Mouse (Mus musculus) layer of hippocampus, postnatal 36 days (tissue): Measurements from ENCODE around the gene Cacna2d4. TPM values are rescaled to one million over a fixed set of nuclear protein-coding genes. Genes with fewer than 3 reads are reported as not detected.
"Not testable (repeated sequence)": the region's sequence is repeated elsewhere in the genome, so short reads cannot be mapped to it uniquely, and the experiment has no call there.

Source experiments
- DNase-seq, 2 experiments: peaks; one replicate each; pipeline ENCODE4 v3.0.0; 2022
- total RNA-seq, 2 experiments: library from RNA; stranded (reverse); gene quantifications; 2 replicates each; pipeline ENCODE4 v1.2.3; 2021

Gene Cacna2d4
- 1 to 10 TPM in 1 of 2 experiments, under 1 TPM in 1; 0.78 to 1.4 TPM for total RNA-seq

DNA sequence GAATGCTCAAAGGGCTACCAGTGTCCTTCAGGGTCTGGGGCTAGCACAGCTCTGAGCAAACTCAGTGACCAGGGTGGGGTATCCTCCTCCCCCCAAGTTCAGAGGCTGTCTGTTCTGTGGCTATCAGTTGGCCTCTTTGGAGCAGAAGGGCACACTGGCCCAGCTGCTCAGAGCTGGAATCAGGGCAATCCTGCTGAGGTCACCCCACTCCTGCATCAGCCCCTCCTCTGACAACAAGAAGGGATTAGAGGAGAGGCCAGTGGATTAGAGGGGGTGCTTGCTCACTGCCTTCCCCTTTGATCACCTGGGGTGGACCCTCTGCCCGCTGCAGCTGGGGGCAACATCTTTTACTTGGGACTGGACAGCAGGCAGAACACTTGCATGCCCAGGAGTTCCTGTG, at the start of gene Cacna2d4:
Gene Cacna2d4, plus strand, starts transcription at position 286 of the 400 bp plus-strand sequence.
- DNase-seq, result no peak

DNA sequence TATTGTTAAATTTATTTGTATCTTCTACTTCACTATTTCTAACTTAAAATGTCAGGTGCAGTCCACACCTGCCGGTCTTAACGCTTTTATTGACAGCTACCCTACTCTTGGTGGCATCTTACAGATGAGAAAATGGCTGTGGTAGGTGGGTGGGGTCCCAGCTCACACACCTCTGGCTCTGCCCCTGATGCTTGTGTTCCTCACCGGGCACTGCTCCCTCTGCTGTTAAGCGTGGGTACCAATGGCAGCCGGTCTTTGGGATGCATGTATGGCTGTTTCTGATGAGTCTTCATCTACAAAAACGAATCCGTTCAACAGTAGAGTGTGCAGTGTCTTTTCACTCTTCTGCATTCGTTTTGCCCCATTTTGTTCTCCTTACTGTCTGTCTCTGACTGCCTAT, 49.7 kb upstream of the Cacna2d4 start:
- no peak for DNase-seq

DNA sequence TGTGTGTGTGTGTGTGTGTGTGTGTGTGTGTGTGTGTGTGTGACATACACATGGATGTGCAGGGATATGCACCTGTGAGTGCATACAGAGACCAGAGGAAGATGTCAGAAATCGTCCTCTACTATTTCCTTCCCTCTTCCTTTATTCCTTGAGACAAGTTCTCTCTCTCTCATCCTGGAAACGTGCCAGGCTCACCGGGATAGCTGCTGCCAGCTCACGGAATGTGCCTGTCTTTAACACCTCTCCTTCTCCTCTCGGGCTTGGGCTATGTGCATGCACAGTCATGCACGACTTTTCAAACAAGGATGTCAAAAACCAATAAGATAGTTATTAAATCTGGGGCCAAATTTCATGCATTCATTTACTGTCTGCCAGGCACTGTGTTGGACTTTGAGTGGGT, 48.7 kb upstream of the Cacna2d4 start:
- no peak for DNase-seq

DNA sequence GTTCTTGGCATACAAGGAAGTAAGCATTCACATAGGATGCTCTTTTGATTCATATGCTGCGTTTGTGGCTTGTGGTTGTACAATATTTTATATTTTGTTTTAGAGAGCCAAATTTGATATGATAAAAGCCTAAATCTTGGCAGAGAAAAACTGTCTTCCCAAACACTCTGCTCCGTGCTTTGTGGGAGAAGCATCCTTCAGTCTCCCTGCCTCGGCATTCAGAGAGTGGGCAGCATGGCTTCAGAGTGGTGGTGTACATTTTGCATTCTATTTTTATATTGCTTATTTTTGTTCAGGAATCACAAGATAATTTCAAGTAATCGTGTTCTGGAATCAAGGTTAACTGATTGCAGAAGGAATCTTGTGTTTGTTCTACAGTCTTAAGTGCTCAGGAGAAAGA, 44.8 kb upstream of the Cacna2d4 start:
- no peak for DNase-seq

DNA sequence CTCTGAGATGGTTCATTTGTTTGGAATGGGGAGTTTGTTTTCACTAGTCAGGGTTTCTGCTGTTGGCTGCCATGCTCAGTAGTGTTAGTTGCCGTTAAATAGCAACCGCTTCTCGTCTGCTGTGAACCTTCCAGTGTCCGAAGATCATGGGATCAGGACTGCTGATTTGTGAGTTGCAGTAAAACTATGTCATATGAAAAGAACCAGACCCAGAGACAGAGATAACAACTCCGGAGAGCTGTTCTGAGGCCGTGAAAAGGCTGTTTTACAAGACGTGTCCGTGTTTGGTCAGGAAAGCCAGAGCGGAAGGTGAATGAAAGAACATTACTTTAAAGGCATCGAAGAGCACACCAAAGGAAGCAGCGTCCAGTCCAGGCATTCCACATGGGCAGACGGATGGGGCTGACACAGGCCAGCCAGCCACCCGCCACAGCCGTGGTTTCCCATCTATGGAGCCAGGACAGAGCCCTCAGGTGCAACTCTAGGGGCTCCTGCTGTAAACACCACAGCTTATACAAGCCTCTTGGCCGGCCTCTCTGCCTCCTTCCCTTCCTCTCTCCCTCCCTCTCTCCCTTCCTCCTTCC, 42.7 kb upstream of the Cacna2d4 start:
- DNase-seq, result no peak

DNA sequence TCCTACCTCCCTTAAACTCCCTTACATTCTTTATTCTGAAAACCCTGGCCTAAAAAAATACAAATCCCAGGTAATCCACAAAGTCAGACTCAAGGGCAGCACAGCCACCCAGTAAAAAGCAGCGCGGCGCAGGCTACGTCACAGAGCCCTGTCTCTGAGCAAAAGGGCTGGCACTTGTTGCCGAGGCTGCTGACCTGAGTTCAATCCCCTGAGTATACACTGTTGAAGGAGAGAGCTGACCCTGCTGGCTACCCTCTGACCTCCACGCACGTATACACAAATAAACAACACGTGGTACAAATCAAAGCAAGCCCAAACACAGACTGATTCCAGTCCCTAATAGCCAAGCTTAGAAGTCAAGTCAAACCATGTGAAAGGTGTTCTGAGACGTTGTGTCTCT, 42.2 kb upstream of the Cacna2d4 start:
- no peak for DNase-seq

DNA sequence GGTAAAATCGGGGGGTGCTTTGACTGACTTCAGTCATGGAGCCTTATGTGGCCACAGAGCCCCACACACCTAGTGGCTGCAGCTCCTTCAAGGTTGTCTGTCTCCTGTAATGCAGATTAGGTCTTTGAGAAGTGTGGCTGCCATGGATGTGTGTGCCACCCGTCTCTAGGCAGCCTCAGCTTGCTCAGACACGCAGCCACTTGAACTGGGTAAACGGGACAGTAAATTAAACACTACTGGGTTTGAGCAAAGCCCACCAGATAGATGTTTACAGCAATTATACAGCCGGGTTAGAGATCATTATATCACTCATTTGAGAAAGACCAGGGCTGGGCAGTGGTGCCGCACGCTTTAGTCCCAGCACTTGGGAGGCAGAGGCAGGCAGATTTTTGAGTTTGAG, 41.7 kb upstream of the Cacna2d4 start:
- no peak for DNase-seq

DNA sequence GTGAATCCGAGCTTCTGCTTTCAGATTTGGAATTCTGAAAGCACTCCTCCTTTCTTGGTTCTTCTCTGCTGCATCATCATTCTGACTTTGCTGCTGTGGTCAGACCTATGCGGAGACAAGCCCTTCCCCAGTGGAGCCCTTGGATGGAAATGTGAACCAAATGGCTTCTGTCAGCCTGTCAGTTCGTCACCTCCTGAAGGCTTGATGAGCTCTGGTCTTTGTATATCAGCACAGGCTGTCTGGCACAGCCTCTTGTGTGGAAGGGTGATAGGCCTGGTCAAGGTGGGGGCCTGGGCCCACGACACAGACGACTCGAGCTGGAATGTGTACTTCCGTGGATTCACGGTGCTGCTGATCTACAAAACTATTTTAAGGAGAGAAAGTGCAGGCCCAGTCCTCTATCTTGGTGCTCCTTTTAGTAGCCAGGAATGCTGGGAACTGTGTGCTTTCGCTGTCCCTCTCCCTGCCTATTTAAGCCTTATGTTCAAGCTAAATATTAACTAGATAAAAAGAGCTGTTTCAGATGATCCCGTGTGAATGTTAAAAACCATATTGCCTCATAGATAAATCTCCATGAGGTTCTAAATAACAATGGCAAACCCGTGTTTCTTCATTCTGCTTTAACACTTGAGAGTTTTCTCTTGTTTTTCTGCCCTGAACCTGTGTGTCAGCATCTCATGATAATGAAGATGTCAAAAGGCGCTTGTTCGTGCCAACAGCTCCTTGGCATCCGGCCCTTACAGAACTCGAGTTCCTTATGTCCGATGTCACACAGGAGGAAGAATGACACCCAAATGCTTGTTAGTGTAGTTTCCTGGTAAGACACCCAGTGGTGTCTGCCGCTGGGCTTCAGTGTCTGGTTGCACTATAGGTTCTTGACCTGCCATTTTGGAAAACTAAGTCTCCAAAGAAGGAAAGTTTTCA, 39.7 kb upstream of the Cacna2d4 start, which contains the start of gene Cacna1c:
Gene Cacna1c, minus strand, starts transcription at position 37 of the 924 bp plus-strand sequence.
- no peak for DNase-seq

DNA sequence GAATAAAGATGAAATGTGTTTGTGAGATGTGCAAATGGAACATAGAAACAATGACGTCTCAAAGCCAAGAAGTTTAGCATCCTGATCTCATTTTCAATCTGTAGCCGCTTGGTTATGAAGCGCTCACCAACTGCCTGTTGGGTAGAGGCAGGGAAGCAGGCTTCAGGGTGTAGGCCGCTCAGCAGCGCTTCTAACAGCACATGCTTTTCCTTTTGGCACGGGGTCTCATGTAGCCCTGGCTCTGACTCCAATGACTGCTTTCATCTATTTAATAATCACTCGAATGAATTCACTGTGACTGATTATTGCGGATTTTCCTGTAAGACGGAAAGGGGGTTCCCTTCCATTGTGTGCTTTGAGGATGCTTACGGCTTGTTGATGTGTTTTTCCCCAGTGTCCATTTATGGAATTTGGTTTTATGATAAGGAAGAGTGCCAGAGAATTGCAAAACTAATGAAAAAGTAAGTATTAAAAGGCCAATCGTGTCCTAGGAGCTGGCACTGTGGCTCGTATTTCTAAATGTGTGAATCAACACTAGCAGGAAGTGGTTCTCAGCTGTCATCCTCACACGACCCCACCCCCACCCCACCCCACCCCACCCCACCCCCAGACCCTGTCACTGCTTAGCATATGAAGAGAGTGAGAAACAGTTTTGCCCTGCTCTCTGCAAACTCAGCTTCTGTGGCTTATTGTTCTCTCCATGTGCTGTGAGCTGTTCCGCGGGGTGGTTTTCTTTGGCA, 37.6 kb upstream of the Cacna2d4 start:
- DNase-seq, result peak; percentile 34 to 40

DNA sequence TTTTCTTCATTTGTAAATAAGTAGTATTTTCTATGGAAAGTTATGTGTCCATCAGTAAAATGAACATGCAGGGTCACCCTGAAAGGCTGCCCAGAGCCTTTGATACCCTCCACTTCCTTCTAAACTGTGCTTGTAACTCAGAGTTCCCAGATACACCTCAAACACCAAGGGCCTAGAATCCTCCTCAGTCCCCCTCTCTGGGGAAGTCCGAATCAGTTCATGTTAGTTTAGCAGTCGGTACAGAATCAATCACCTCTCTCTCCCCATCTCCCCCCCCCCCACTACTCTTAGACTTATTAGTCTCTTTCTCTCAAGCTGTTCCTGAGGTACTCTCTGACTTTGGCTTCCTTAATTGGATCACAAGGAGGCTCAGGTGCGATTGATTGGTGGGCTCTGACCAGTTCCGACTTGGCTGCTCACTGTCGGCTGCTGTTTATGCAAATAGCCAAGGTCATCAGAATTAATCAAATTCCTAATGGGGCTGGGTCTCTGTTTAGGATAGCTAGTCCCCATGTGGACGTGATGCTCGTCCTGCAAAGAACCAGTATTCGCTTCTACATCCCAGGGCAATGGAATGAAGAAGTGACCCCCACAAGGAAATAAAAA, 36.9 kb upstream of the Cacna2d4 start:
- DNase-seq, result no peak

DNA sequence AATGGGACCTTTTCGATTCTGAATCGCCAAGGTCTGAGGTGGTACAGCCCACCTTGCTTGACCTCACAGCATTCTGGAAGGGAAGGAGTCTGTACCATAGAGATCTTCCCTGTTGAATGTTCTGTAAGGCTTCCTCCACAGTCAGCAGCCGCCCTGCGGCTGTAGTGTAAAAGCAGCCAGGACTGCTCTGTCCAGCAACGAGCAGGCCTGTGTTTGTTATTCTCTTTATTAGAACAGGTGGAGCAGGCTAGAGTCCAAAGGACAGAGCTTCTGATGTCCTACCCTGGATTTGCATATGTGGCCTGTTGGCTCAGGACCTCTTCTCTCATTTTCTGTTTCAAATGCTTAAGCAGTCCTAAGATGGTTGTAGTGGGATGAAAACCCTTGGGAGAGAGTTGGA, 36.0 kb upstream of the Cacna2d4 start:
- DNase-seq, result no peak

DNA sequence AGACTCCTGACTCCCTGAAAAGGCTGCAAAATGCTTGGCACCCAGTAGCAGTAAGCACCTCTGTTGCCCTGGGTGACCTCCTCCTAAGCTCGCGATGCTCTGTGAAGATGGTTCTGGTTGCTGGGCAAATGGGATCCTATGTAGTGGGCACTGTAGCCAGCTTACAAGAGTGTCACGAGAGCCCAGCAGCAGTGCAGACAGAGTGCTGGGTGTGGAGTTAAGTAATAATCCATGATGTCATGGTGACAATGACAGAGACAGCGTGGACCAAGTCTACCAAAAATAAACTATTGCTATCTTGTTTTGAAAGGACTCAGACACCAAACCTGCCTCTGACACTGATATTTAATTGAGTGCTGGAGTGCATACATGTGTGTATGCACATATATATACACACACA, 34.8 kb upstream of the Cacna2d4 start:
- no peak for DNase-seq

DNA sequence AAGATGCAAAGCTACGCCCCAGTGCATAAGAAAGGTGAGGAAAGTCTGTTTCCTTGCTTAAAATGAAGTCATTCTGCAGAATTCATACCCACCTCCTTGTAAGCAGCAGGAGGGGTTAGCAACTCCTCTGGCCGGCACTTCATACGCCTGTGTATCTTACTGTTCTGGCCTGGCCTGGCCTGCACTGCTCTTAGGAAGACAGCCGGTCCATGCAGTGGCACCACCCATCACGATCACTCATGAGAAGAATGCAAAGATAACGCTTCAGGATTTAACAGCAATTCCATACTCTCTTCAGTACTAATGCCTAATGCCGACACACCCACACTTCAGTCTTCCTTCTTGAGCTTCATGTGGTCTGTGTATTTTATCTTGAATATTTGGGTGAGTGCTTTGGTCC, 32.0 kb upstream of the Cacna2d4 start:
- no peak for DNase-seq

DNA sequence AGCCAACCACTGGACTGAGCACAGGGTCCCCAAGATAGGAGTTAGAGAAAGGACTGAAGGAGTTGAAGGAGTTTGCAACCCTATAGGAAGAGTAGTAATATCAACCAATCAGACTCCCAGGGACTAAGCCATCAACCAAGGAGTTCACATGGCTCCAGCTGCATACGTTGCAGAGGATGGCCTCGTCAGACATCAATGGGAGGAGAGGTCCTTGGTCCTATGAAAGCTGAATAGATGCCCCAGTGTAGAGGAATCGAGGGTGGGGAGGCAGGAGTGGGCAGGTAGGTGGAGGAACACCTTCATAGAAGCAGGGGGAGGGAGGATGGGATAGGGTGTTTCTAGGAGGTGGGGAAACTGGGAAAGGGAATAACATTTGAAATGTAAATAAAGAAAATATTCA, 31.4 kb upstream of the Cacna2d4 start:
- no peak for DNase-seq

DNA sequence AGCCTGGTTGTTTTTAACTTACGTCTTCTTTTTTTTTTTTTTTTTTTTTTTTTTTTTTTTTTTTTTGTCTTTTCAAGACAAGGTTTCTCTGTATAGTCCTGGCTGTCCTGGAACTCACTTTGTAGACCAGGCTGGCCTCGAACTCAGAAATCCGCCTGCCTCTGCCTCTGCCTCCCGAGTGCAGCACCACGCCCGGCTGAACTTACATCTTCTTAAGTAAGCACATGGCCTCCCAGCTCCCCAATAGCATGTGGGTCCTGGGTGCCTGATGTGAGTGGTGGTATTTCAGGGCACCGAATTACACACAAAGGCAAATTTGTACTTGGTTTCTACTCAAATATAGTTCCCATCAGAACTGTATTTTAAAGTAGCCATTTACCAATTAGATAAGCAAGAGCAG, 30.3 kb upstream of the Cacna2d4 start:
- DNase-seq, result not testable (repeated sequence)

DNA sequence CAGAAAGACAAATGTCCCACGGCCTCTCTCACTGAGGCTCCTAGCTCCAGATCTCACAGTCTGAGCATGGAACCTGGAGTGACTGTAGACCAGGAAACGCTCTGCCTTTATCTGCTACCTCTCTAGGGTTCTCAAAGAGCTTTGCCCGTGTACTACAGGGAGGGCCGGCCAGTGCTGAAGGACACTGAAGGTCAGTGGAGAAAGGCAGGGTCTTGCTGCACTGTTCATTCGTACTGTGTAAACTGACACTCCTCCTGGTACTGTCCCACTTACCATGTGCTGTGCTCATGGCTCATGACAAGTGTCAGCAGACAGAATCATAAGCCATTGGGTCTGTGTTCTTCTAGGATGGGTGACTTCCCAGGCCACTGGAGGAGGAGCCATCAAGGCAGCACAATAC, 23.0 kb upstream of the Cacna2d4 start:
- DNase-seq, result no peak

DNA sequence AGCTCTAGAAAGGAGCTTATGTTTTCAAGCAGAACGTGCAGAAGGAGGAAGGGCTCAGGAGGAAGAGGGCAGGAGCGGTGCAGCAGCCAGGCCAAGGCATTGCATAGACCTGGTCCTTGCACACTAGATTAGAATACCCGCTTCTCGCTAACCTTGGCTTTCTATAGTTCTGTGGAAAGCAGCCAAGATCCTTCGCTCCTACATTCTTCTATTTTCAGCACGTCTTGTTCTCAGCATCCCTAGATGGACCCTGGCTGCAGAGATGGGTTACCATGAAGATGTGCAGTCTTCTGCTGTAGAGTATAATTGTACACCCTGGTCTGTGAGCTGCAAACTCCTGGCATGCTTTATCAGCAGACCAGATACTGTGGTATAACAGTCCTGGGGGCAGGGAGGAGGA, 22.1 kb upstream of the Cacna2d4 start:
- DNase-seq, result no peak

DNA sequence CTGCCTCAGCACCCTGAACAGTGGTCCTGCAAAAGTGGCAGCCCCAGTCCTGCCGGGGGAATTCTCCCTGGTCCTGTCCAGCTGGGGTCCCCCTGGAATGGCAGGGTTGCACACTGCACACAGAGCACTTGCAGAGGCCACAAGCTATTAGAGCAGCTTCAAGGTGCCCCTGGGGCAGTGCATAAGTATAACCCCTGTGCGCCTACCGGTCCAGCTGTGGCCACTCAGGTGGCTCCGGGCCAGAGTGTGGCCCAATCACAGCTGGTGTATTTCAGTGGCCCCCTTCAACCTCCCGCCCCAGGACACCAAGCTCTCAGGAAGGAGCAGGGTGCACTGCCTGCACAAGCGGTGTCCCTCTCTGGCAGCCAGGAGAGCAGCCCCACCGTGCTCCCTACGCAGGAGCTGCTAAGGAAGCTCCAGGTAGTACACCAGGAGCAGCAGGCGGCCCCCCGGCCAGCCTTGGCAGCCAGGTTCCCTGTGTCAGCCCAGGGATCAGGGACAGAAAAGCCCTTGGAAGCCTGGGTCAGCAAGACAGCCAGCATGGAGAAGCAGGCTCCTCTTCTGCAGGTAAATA, 21.2 kb upstream of the Cacna2d4 start:
- DNase-seq, result no peak

DNA sequence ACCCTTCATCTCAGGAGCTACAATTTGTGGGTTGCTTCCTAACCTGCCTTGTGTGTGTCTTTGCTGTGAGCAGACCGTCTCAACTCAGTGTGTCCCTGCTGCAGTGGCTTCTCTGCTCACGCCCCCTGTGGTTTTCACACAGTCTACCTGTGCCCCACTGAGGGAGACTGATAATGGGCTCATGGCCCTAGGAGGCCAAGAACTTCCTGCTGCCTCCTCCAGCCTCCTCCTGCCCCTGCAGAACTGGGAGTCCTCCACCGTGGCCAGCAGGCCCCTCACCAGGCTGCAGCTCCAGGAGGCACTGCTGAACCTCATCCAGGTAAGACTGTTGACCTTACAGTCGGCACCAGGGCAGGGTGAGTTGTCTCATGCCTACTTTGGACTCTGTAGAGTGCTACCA, 18.7 kb upstream of the Cacna2d4 start:
- DNase-seq, result peak in 1 of 2 experiments; percentile 1

DNA sequence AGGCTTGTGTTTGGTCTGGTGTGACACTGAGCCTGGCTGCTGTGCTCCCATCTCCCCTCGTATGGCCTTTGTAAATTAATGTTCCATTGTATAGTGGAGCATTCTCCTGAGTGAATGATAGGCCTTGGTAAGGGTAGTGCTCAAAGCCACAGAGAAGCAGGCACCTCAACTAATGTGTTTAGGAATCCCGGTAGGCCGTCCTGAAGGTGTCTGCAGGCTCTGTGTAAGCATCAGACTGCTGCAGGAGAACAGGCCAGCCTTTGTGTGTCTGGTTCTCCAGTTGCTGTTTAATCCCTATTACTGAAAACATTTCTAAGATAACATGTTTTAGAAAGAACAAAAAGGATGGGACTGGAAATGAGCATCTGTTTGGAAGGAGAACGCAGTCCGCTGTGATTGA, 17.7 kb upstream of the Cacna2d4 start:
- peak in 1 of 2 experiments; percentile 1 for DNase-seq

DNA sequence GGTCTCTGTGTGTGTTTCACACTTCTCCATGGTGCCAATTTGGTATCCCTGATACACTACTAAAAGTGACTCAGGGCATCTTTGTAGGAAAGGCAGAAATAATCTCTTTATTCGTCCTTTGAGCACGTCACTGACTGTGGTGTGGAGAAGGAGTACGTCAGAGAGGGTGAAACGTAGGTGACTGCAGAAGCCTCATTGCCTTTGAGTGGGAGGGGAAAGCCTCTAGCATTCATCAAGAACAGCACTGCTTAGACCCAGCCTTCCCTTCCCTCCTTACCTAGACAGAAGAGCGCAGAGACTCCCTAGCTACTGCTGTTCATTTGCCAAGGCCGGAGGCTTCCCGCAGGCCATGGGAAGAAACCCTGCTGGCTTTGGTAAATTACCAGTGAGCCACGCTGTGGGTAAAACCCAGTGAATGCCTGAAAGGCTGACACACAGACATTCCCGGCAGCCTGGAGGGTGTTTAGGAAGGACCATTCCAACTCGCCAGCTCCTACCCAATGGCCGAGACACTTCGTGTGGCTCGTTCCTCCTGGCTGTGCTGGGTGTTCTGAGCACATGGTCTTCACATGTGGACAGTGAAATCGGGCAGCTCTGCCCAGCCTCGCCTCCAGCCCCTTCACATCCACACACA, 17.0 kb upstream of the Cacna2d4 start:
- DNase-seq, result no peak

DNA sequence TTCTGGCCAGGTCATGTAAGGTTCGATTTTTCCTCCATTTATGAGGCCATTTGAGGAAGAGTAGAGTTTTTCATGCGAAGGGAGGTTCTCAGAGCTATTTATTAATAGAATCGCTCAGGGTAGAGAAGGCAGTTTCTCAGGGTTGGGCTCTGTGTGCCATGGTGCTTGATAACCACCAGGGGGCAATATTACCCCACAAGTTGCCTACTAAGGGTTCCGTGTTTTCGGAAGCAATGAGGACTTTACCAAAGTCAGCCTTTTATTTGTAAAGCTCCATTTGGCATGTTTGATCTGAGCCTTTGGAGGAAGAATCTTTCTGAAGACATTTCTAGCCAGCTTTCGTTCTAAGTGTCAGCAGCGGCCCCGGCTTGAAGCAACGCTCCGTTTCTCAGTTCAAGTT, 16.0 kb upstream of the Cacna2d4 start:
- DNase-seq, result peak; percentile 55 to 56
